Mouse (Mus musculus) bone marrow macrophage, adult 2 months (primary cell): ENCODE data around the gene Cgrrf1.

Experiments used
- CTCF ChIP-seq: IDR thresholded peaks from 2 replicates; pipeline ENCODE4 v1.5.1; 2012; ENCODE audit warnings: low read depth, mild to moderate bottlenecking, low read length, moderate library complexity
- POLR2A ChIP-seq: IDR thresholded peaks from 2 replicates; pipeline ENCODE4 v1.6.1; 2012; ENCODE audit warnings: mild to moderate bottlenecking, low read depth, low read length, borderline replicate concordance

- TF ChIP-seq POLR2A: no peak
- TF ChIP-seq CTCF: no peak
These were observed 16.2 kb downstream of the Cgrrf1 start for GRCm38 (mm10) chr14:46848063-46848590.
